Mouse (Mus musculus): Measurements from ENCODE around the gene Ppef1.

GRCm38 (mm10) chrX:160691559-160691958, 44.0 kb downstream of the Ppef1 start:
- TF ChIP-seq CTCF (IDR thresholded peaks at IDR 0.05; ENCODE audit: low read depth) = no peak
- no peak for TF ChIP-seq EP300 (IDR thresholded peaks at IDR 0.05; ENCODE audit: low read depth)
